Mouse (Mus musculus) stomach, embryonic 16.5 days (tissue): ENCODE data around the gene Rap2a. TPM values are rescaled to one million over a fixed set of nuclear protein-coding genes. Genes with fewer than 3 reads are reported as not detected.

Source experiments
- ATAC-seq: fragments of 200-750 bp; cut with Nextera tagmentation; 2 replicates; pipeline ENCODE4 v1.8.0; 2017; ENCODE audit warnings: moderate number of reproducible peaks, moderate TSS enrichment; ENCODE audit not compliant: insufficient read depth, low FRiP score
- H3K27ac ChIP-seq: fragments of 300-500 bp; sonication (generic); 2 replicates; pipeline ENCODE4 v1.5.1; 2014; ENCODE audit warnings: low read length
- H3K27me3 ChIP-seq: fragments of 300-500 bp; sonication (generic); 2 replicates; pipeline ENCODE4 v1.6.1; 2014; ENCODE audit warnings: low read length, control low read depth, mixed read lengths; ENCODE audit not compliant: control insufficient read depth, insufficient read depth
- H3K36me3 ChIP-seq: fragments of 300-500 bp; sonication (generic); 2 replicates; pipeline ENCODE4 v1.6.1; 2014; ENCODE audit warnings: low read length; ENCODE audit not compliant: control insufficient read depth, insufficient read depth
- H3K4me1 ChIP-seq: fragments of 300-500 bp; sonication (generic); 2 replicates; pipeline ENCODE4 v1.6.1; 2014; ENCODE audit warnings: low read length, control low read depth, mixed read lengths; ENCODE audit not compliant: control insufficient read depth, insufficient read depth
- H3K4me2 ChIP-seq: fragments of 300-500 bp; sonication (generic); 2 replicates; pipeline ENCODE4 v1.6.1; 2014; ENCODE audit warnings: low read depth, low read length, mixed read lengths
- H3K4me3 ChIP-seq: fragments of 300-500 bp; sonication (generic); replicated peaks from 2 replicates; pipeline ENCODE4 v1.5.1; 2014; ENCODE audit warnings: mild to moderate bottlenecking, low read length
- H3K9ac ChIP-seq: fragments of 300-500 bp; sonication (generic); 2 replicates; pipeline ENCODE4 v1.6.1; 2014; ENCODE audit warnings: low read length
- H3K9me3 ChIP-seq: fragments of 300-500 bp; sonication (generic); replicated peaks from 2 replicates; pipeline ENCODE4 v1.6.1; 2016; ENCODE audit warnings: low read length, control low read depth; ENCODE audit not compliant: control insufficient read depth
- WGBS: fragments of 180-500 bp; shearing (Covaris S2); extraction: QIAGEN DNeasy Blood & Tissue Kit; methylation state at CpG from one replicate; pipeline ENCODE4 v1.1.7; 2014; 5-methylcytosine and 5-hydroxymethylcytosine counted together
- polyA plus RNA-seq: library from polyadenylated mRNA; unstranded; fragments of >200 nt; fragmentation: Nextera tagmentation; extraction: Ambion mirVana; gene quantifications from 2 replicates; pipeline ENCODE4 v1.2.1, GENCODE M21; 2015

Rap2a gene
- polyA plus RNA-seq, 1 experiment from 2014 or later, result 7.9 TPM

DNA sequence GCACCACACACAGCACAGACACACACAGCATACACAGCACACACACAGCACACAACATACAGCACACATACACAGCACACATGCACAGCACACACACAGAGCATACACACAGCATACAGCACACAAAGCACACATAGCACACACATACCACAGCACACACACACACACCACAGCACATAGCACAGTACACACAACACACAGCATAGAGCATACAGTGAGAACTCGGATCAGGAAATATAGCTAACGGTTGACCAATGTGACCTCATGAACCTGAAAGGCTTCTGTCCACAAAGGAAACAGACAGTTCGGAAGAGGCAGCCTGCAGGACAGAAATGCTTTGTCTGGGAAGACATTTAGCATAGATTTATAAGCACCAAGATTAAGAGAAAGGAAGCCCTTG lies 61.4 kb downstream of the Rap2a start:
- peaks cover 5% of the 10 kb centered on the region; the same call in 1 of the 2 replicates for H3K4me1 ChIP-seq
- ATAC-seq, result no peak
- H3K4me3 ChIP-seq, result no peak overlapping the region
- no peak overlapping the region for H3K9ac ChIP-seq
- H3K9me3 ChIP-seq, result no peaks in the 10 kb centered on the region
- H3K27me3 ChIP-seq, result no peaks in the 10 kb centered on the region
- H3K27ac ChIP-seq, result no peak overlapping the region
- H3K36me3 ChIP-seq, result no peaks in the 10 kb centered on the region
- 47% methylated on average over 3 of the region's 3 CpGs for WGBS
- H3K4me2 ChIP-seq, result no peak overlapping the region

DNA sequence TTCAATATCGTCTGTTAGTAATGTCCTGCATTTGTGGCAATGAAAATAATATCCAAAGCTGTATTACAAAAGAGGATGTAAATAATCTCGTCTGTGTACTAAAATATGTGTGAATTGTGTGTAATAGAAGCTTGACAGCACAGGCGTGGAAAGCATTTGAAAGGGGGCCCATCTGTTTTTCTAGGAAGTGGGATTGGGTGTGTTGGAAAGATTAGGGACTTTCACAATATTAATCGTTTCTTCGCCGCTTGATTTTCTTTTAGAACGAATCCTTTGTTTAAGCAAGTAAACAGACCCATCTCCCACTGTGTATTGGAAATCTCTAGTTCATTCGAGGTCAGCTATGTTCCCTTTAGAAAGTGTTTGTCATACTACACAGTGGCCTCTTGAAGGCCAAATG lies 64.2 kb downstream of the Rap2a start:
- Histone ChIP-seq H3K4me2 (no peak overlapping the region), H3K27me3 (no peaks in the 10 kb centered on the region), H3K4me1 (no peaks in the 10 kb centered on the region), H3K4me3 (no peak overlapping the region), H3K9ac (no peak overlapping the region), H3K27ac (no peak overlapping the region), H3K36me3 (no peaks in the 10 kb centered on the region), H3K9me3 (no peaks in the 10 kb centered on the region)
- ATAC-seq, result no peak
- 62% methylated on average over 8 of the region's 8 CpGs for WGBS

DNA sequence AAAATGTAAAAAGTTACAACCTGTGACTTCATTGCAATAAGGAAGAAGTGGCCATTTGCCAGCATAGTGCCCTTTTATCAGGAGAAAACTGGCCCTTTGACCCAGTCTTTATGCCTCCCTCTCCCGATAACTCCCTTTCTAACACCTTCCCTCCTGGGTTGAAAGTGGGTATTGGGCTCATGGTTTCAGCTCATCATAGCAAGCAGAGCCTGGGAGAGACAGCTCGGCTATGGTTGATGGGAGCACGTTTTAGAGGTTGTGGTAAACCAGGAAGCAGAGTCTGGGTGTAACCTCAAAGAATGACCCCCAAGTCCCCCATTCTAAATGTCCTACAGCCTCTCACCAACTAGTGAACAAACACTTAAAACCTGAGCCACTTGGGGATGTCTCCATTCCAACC lies 64.7 kb downstream of the Rap2a start:
- Histone ChIP-seq H3K9ac (no peak overlapping the region), H3K4me3 (no peak overlapping the region), H3K4me1 (no peaks in the 10 kb centered on the region), H3K4me2 (no peak overlapping the region), H3K9me3 (no peaks in the 10 kb centered on the region), H3K36me3 (no peaks in the 10 kb centered on the region), H3K27me3 (no peaks in the 10 kb centered on the region), H3K27ac (no peak overlapping the region)
- no peak for ATAC-seq
- 86% methylated on average over 3 of the region's 3 CpGs for WGBS

DNA sequence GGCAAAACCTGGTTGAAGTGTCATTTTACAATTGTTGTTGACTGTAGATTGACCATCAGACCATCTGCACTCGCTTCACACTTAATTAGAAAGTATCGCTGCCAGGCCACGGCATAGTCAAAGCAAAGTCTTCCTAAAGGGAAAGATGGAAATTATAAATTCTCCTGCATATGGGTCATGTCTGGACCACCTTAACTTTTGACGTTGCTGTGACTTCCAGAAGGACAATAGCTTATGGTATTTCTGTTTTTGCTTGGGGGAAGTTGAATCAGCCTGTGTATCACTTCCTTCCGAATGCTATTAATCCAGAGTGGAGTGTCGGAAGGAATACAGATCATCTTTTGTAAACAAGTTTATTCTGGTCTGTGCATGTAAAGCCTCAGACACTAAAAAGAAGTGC lies 65.6 kb downstream of the Rap2a start:
- no peak overlapping the region for H3K9ac ChIP-seq
- no peak overlapping the region for H3K27ac ChIP-seq
- H3K4me3 ChIP-seq, result no peak overlapping the region
- H3K9me3 ChIP-seq, result no peaks in the 10 kb centered on the region
- no peak overlapping the region for H3K4me2 ChIP-seq
- WGBS, result 75% methylated on average over 6 of the region's 6 CpGs
- no peaks in the 10 kb centered on the region for H3K36me3 ChIP-seq
- H3K27me3 ChIP-seq, result no peaks in the 10 kb centered on the region
- no peaks in the 10 kb centered on the region for H3K4me1 ChIP-seq
- ATAC-seq, result no peak

DNA sequence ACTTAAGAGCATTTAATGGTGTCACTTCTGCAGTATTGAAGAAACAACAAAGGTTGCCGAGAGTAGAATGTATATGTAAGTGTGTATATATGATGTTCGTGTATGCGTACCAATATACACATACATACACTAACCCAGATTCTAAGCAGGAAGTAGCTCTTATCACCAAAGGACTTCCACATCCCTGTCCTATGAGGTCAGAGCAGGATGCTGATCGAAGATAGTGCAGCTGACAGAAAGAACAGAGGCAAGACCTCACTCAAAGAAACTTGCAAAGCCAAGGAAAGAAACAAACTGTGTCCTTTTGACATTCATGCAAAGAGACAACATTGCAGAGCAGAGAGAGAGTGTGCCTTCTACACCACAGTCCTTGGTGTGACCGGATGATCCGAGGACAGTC lies 66.3 kb downstream of the Rap2a start:
- H3K4me2 ChIP-seq, result no peak overlapping the region
- no peaks in the 10 kb centered on the region for H3K27me3 ChIP-seq
- H3K36me3 ChIP-seq, result no peaks in the 10 kb centered on the region
- H3K4me3 ChIP-seq, result no peak overlapping the region
- H3K27ac ChIP-seq, result no peak overlapping the region
- H3K9ac ChIP-seq, result no peak overlapping the region
- H3K9me3 ChIP-seq, result no peaks in the 10 kb centered on the region
- H3K4me1 ChIP-seq, result no peaks in the 10 kb centered on the region
- no peak for ATAC-seq
- 78% methylated on average over 6 of the region's 6 CpGs for WGBS

DNA sequence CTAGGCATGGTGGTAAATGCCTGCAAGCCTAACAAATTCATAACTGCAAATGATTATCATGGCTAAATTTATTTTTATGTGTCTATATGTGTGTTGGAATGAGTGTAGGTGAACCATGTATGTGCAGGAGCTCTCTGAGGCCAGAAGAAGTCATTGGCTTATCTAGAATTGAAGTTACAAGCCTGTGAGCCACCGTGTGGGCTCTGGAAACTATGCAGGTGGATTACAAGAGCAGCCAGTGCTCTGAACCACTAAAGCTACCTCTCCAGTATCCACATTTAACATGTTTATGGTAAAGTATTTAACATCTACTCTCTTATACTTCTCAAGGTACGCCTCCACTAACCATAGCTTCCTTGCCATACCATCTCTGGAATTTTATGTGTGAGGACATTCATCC lies 66.7 kb downstream of the Rap2a start:
- ATAC-seq, result no peak
- 81% methylated on average over 2 of the region's 2 CpGs for WGBS
- Histone ChIP-seq H3K27ac (no peak overlapping the region), H3K36me3 (no peaks in the 10 kb centered on the region), H3K4me1 (no peaks in the 10 kb centered on the region), H3K27me3 (no peaks in the 10 kb centered on the region), H3K4me3 (no peak overlapping the region), H3K4me2 (no peak overlapping the region), H3K9me3 (no peaks in the 10 kb centered on the region), H3K9ac (no peak overlapping the region)

Other genes starting within 250 kb of the Rap2a start
- gene Mbnl2, start 202.8 kb upstream of the Rap2a start, polyA plus RNA-seq, result 131 and 136 TPM in 2 replicates